Mouse (Mus musculus): ENCODE results near the gene Bicd2.
"Not testable (repeated sequence)": the region's sequence is repeated elsewhere in the genome, so short reads cannot be mapped to it uniquely, and the experiment has no call there.

The Bicd2 gene

GRCm38 (mm10) chr13:49360906-49361406 lies 19.6 kb downstream of the Bicd2 start:
- DNase-seq (ENCODE audit: low spot score in 2 of 2), result no peak

- no peak for DNase-seq (ENCODE audit: low spot score in 2 of 2)
Observed at GRCm38 (mm10) chr13:49362364-49362763, 21.0 kb downstream of the Bicd2 start.

GRCm38 (mm10) chr13:49362804-49363203 lies 21.4 kb downstream of the Bicd2 start:
- DNase-seq (ENCODE audit: low spot score in 2 of 2), result no peak

- DNase-seq (ENCODE audit: low spot score in 2 of 2), result peak; percentile 47 to 84
Observed at GRCm38 (mm10) chr13:49364716-49365115, 23.3 kb downstream of the Bicd2 start.

- DNase-seq (ENCODE audit: low spot score in 2 of 2), result no peak
Observed at GRCm38 (mm10) chr13:49367657-49368440, 26.5 kb downstream of the Bicd2 start.

GRCm38 (mm10) chr13:49369404-49369803 lies 28.0 kb downstream of the Bicd2 start:
- DNase-seq (ENCODE audit: low spot score in 2 of 2), result no peak

GRCm38 (mm10) chr13:49370216-49370615 lies 28.8 kb downstream of the Bicd2 start:
- DNase-seq (ENCODE audit: low spot score in 2 of 2), result not testable (repeated sequence)

GRCm38 (mm10) chr13:49370916-49371315 lies 29.5 kb downstream of the Bicd2 start:
- DNase-seq (ENCODE audit: low spot score in 2 of 2), result not testable (repeated sequence)

- peak in 1 of 2 experiments; percentile 59 for DNase-seq (ENCODE audit: low spot score in 2 of 2)
Observed at GRCm38 (mm10) chr13:49371428-49371899, 30.1 kb downstream of the Bicd2 start.

- peak; percentile 32 to 53 for DNase-seq (ENCODE audit: low spot score in 2 of 2)
Observed at GRCm38 (mm10) chr13:49372370-49373060, 31.1 kb downstream of the Bicd2 start.

GRCm38 (mm10) chr13:49374304-49374703 lies 32.9 kb downstream of the Bicd2 start:
- DNase-seq (ENCODE audit: low spot score in 2 of 2), result no peak

- DNase-seq (ENCODE audit: low spot score in 2 of 2), result no peak
Observed at GRCm38 (mm10) chr13:49374730-49375129, 33.3 kb downstream of the Bicd2 start.

GRCm38 (mm10) chr13:49377608-49378007 lies 36.2 kb downstream of the Bicd2 start:
- no peak for DNase-seq (ENCODE audit: low spot score in 2 of 2)

GRCm38 (mm10) chr13:49379301-49379700 lies 37.9 kb downstream of the Bicd2 start:
- no peak for DNase-seq (ENCODE audit: low spot score in 2 of 2)

GRCm38 (mm10) chr13:49381230-49381629 lies 39.8 kb downstream of the Bicd2 start:
- DNase-seq (ENCODE audit: low spot score in 2 of 2), result peak; percentile 84 to 86

- DNase-seq (ENCODE audit: low spot score in 2 of 2), result no peak
Observed at GRCm38 (mm10) chr13:49382997-49383396, 41.6 kb downstream of the Bicd2 start.

- DNase-seq (ENCODE audit: low spot score in 2 of 2), result no peak
Observed at GRCm38 (mm10) chr13:49384751-49385463, 43.5 kb downstream of the Bicd2 start.

GRCm38 (mm10) chr13:49391374-49391773 lies 50.0 kb downstream of the Bicd2 start:
- DNase-seq (ENCODE audit: low spot score in 2 of 2), result no peak

- DNase-seq (ENCODE audit: low spot score in 2 of 2), result no peak
Observed at GRCm38 (mm10) chr13:49393579-49393978, 52.2 kb downstream of the Bicd2 start.

- no peak for DNase-seq (ENCODE audit: low spot score in 2 of 2)
Observed at GRCm38 (mm10) chr13:49394886-49395447, 53.6 kb downstream of the Bicd2 start.

- no peak for DNase-seq (ENCODE audit: low spot score in 2 of 2)
Observed at GRCm38 (mm10) chr13:49396798-49397197, 55.4 kb downstream of the Bicd2 start.

GRCm38 (mm10) chr13:49398191-49398590 lies 56.8 kb downstream of the Bicd2 start:
- no peak for DNase-seq (ENCODE audit: low spot score in 2 of 2)

Data from urinary bladder, postnatal 36 days (tissue).